Mouse (Mus musculus) small intestine, adult 2 months (tissue): ENCODE data around the gene Aktip.

Experiments
- CTCF ChIP-seq: fragments of 200-500 bp; IDR thresholded peaks from 2 replicates; pipeline ENCODE4 v1.5.1; 2012; ENCODE audit warnings: low read depth, mild to moderate bottlenecking, control low read depth, inconsistent platforms, low read length, moderate library complexity, mixed read lengths; ENCODE audit not compliant: insufficient replicate concordance, insufficient read length; ENCODE audit errors: extremely low read depth
- POLR2A ChIP-seq: fragments of 200-500 bp; IDR thresholded peaks from 2 replicates; pipeline ENCODE4 v1.6.1; 2012; ENCODE audit warnings: low read depth, mild to moderate bottlenecking, control low read depth, inconsistent platforms, low read length, moderate library complexity

GRCm38 (mm10) chr8:91221841-91222240 is 22.1 kb upstream of the Aktip start:
- TF ChIP-seq POLR2A (no peak), CTCF (no peak)
